Mouse (Mus musculus): Measurements from ENCODE around the gene Cnot6l.

Gene Cnot6l

GRCm38 (mm10) chr5:96164021-96164411 lies at the start of gene Cnot6l:
Gene Cnot6l (minus strand): TSS chr5:96164171.
- DNase-seq: peak; percentile 19 to 31

- peak; percentile 89 to 93 for DNase-seq
Measured at GRCm38 (mm10) chr5:96209916-96210583, 46.1 kb upstream of the Cnot6l start.

- peak; percentile 32 to 49 for DNase-seq
Measured at GRCm38 (mm10) chr5:96209459-96209858, 45.5 kb upstream of the Cnot6l start, which contains the start of gene Mrpl1. Gene Mrpl1 (plus strand): TSS chr5:96209493.

- DNase-seq: no peak
Measured at GRCm38 (mm10) chr5:96208543-96208942, 44.6 kb upstream of the Cnot6l start.

GRCm38 (mm10) chr5:96207531-96207930 lies 43.6 kb upstream of the Cnot6l start:
- DNase-seq: no peak

- DNase-seq: no peak
Measured at GRCm38 (mm10) chr5:96206897-96207296, 42.9 kb upstream of the Cnot6l start.

- DNase-seq: no peak
Measured at GRCm38 (mm10) chr5:96201462-96202154, 37.6 kb upstream of the Cnot6l start.

- no peak for DNase-seq
Measured at GRCm38 (mm10) chr5:96200269-96200668, 36.3 kb upstream of the Cnot6l start.

GRCm38 (mm10) chr5:96198271-96198670 lies 34.3 kb upstream of the Cnot6l start:
- no peak for DNase-seq

- no peak for DNase-seq
Measured at GRCm38 (mm10) chr5:96196547-96197052, 32.6 kb upstream of the Cnot6l start.

- no peak for DNase-seq
Measured at GRCm38 (mm10) chr5:96191251-96191650, 27.3 kb upstream of the Cnot6l start.

- no peak for DNase-seq
Measured at GRCm38 (mm10) chr5:96189761-96190160, 25.8 kb upstream of the Cnot6l start.

GRCm38 (mm10) chr5:96183987-96184386 lies 20.0 kb upstream of the Cnot6l start:
- DNase-seq: no peak

- DNase-seq: no peak
Measured at GRCm38 (mm10) chr5:96183211-96183610, 19.2 kb upstream of the Cnot6l start.

- no peak for DNase-seq
Measured at GRCm38 (mm10) chr5:96176879-96177358, 12.9 kb upstream of the Cnot6l start.

GRCm38 (mm10) chr5:96176121-96176520 lies 12.2 kb upstream of the Cnot6l start:
- no peak for DNase-seq

- no peak for DNase-seq
Measured at GRCm38 (mm10) chr5:96171765-96172164, 7.8 kb upstream of the Cnot6l start.

- DNase-seq: no peak
Measured at GRCm38 (mm10) chr5:96170443-96170842, 6.5 kb upstream of the Cnot6l start.

GRCm38 (mm10) chr5:96166761-96167160 lies 2.8 kb upstream of the Cnot6l start:
- DNase-seq: no peak

- DNase-seq: no peak
Measured at GRCm38 (mm10) chr5:96163396-96164020, 463 bp downstream of the Cnot6l start.

GRCm38 (mm10) chr5:96162399-96163331 lies 1.3 kb downstream of the Cnot6l start:
- peak; percentile 85 to 87 for DNase-seq

Data from cerebellum, adult 18-20 months (tissue).